Mouse (Mus musculus) CD4-positive, CD25-positive, alpha-beta regulatory T cell (primary cell): ENCODE measurements around the gene Hipk2. TPM values are rescaled to one million over a fixed set of nuclear protein-coding genes. Genes with fewer than 3 reads are reported as not detected.

Experiments used
- polyA plus RNA-seq: library from polyadenylated mRNA; unstranded; fragments of 100-300 nt; shearing (Covaris generic); gene quantifications from one replicate; pipeline ENCODE4 v1.2.1, GENCODE M21; 2017

The Hipk2 gene
- 46.4 TPM for polyA plus RNA-seq

GRCm38 (mm10) chr6:38876071-38876911 lies at the start of gene Hipk2:
Hipk2 (minus strand) TSS chr6:38876165.

DNA sequence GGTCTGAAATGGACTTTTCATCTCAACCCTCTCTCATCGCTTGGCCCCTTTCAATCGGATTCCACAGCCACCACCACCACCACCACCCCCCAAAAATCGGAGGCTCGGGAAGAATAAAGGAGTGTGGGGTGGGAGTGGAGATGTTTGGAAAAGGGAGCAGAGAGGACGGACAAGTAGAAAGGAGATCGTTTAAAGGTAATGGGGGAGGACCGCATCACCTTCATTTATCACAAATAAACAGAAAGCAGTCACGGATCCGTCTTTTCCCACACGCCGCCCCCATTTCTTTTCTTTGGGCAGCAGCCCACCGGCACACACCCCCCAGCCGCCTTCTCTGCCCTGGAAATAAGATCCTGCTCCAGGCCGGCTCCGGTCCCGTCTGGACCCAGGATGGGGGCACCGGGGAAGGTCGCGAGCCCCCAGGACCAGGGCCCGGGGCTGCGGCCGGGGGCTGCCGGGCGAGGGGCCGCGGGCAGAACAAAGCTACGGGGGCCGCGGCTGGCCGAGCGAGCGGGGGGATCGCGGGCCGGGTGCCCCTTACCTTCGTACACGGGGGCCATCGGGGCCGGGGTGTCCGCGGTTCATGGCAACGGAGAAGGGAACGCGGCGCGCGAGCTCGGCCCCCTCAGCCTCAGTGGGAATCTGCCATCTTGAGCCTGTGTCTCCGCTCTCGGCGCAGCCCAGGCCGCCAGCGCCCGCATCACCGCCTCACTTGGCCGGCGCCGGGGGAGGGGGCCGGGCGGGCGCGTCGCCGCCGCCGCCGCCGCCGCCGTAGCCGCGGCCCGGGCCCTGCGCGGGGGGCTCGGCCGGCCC lies 501 bp downstream of the Hipk2 start, which contains the start of gene Tbxas1:
Gene Tbxas1, plus strand, starts transcription at position 147 of the 813 bp plus-strand sequence.

GRCm38 (mm10) chr6:38662714-38663615 lies 213.0 kb downstream of the Hipk2 start, which contains the start of gene Clec2l:
Clec2l (plus strand) TSS chr6:38663069.

Other genes with a start within 250 kb of the Hipk2 start
- not detected for gene Klrg2, start 238.9 kb downstream of the Hipk2 start, polyA plus RNA-seq
- not detected for gene Clec2l, start 213.1 kb downstream of the Hipk2 start, polyA plus RNA-seq
- gene Tbxas1, start 761 bp downstream of the Hipk2 start, polyA plus RNA-seq, result 0.45 TPM
- 11.7 TPM for gene Parp12, start 242.2 kb upstream of the Hipk2 start, polyA plus RNA-seq